ENCODE assay signal across 26 mouse cellular contexts in the genomic region with DNA sequence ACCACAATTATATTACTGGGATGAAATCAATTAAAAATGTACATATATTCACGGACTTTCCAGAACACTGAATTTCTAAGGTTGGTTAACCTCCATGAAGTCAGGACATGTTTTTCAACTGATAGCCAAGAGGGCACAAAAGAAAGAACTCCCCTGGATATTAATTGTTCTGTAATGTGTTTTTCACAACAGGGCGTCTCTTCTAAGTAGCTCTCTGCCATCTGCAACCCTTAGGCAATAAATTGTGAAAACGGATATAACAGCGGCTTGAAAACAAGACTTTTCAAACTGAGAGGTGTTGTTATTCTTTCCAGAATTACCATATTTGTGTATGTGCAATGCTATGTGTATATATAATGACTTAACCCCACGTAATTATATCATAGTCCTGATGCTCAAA.
DNase-seq lines count a peak whose midpoint lies in the region; ATAC-seq and TF ChIP-seq lines count a peak whose summit lies in the region.
"Had no signal": no experiment of that assay in that cellular context is flagged by ENCODE, and none has a peak within 500 bp of the region (broad histone marks: within the 10 kb centered on the region; RNA-seq: fewer than 3 reads in every experiment).

No protein-coding gene starts in this region.

- no peak overlapping the region for H3K4me3 ChIP-seq in midbrain, embryonic 14.5 days (replicated peaks; ENCODE audit: low read depth, low read length)
- no peak overlapping the region for H3K4me3 ChIP-seq in midbrain, embryonic 13.5 days (replicated peaks)
- H3K4me3 ChIP-seq in hindbrain, embryonic 12.5 days: no peak overlapping the region
- no peak overlapping the region for H3K4me3 ChIP-seq in hindbrain, postnatal 0 days (ENCODE audit: low read length)
- H3K4me3 ChIP-seq: forebrain, embryonic 15.5 days; heart, embryonic 10.5 days; heart, embryonic 15.5 days; limb, embryonic 13.5 days; lung, embryonic 15.5 days; midbrain, embryonic 15.5 days had no signal

- peak; percentile 29 for DNase-seq in midbrain, embryonic 14.5 days
- peak; percentile 20 for DNase-seq in brain, adult 2 months (ENCODE audit: low read depth, low spot score)
- peak; percentile 34 for DNase-seq in hindbrain, postnatal 0 days (ENCODE audit: low spot score)
- no peak for DNase-seq in urinary bladder, adult 18-20 months (ENCODE audit: low spot score in 2 of 2)
- DNase-seq in left cerebral cortex, postnatal 25 days (ENCODE audit: low spot score in 2 of 2): no peak
- DNase-seq: adrenal gland, adult 8-10 months; B cell, adult 2 months; cerebellum, adult 18-20 months; cerebellum, postnatal 36 days; gastrocnemius, postnatal 25 days; heart, adult 11 months; heart, postnatal 36 days; kidney, adult 11 months; kidney, postnatal 25 days; right cerebral cortex, postnatal 25 days; thymus, postnatal 14 days had no signal

- H3K4me1 ChIP-seq in midbrain, embryonic 14.5 days (ENCODE audit: control insufficient read depth, insufficient read depth, low read length): no peaks in the 10 kb centered on the region
- no peaks in the 10 kb centered on the region for H3K4me1 ChIP-seq in midbrain, embryonic 13.5 days (replicated peaks)
- H3K4me1 ChIP-seq in hindbrain, embryonic 12.5 days: no peaks in the 10 kb centered on the region
- H3K4me1 ChIP-seq in hindbrain, postnatal 0 days (ENCODE audit: insufficient read depth, low read length): no peaks in the 10 kb centered on the region
- H3K4me1 ChIP-seq: forebrain, embryonic 15.5 days; heart, embryonic 10.5 days; heart, embryonic 15.5 days; limb, embryonic 13.5 days; lung, embryonic 15.5 days; midbrain, embryonic 15.5 days had no signal

- H3K27me3 ChIP-seq in midbrain, embryonic 14.5 days (ENCODE audit: control insufficient read depth, insufficient read depth, low read length): no peaks in the 10 kb centered on the region
- no peaks in the 10 kb centered on the region for H3K27me3 ChIP-seq in midbrain, embryonic 13.5 days
- H3K27me3 ChIP-seq in hindbrain, embryonic 12.5 days: no peaks in the 10 kb centered on the region
- H3K27me3 ChIP-seq in hindbrain, postnatal 0 days (ENCODE audit: insufficient read depth, low read length): no peaks in the 10 kb centered on the region
- H3K27me3 ChIP-seq: forebrain, embryonic 15.5 days; heart, embryonic 15.5 days; limb, embryonic 13.5 days; lung, embryonic 15.5 days; midbrain, embryonic 15.5 days had no signal

- intact Hi-C loops in left cerebral cortex, postnatal 25 days (cut with DNase I): no loop called here

- TF ChIP-seq CTCF in hindbrain, postnatal 0 days (IDR thresholded peaks at IDR 0.05; ENCODE audit: low read depth): no peak

- H3K4me2 ChIP-seq in midbrain, embryonic 14.5 days (ENCODE audit: low read length): no peak overlapping the region
- no peak overlapping the region for H3K4me2 ChIP-seq in midbrain, embryonic 13.5 days (replicated peaks)
- no peak overlapping the region for H3K4me2 ChIP-seq in hindbrain, embryonic 12.5 days (replicated peaks)
- H3K4me2 ChIP-seq in hindbrain, postnatal 0 days (ENCODE audit: low read depth, low read length): no peak overlapping the region
- H3K4me2 ChIP-seq: forebrain, embryonic 15.5 days; heart, embryonic 15.5 days; limb, embryonic 13.5 days; liver, embryonic 11.5 days; lung, embryonic 15.5 days; midbrain, embryonic 15.5 days had no signal

- H3K36me3 ChIP-seq in midbrain, embryonic 14.5 days (ENCODE audit: control insufficient read depth, insufficient read depth, low read length): no peaks in the 10 kb centered on the region
- H3K36me3 ChIP-seq in midbrain, embryonic 13.5 days: no peaks in the 10 kb centered on the region
- H3K36me3 ChIP-seq in hindbrain, embryonic 12.5 days: no peaks in the 10 kb centered on the region
- H3K36me3 ChIP-seq in hindbrain, postnatal 0 days (ENCODE audit: insufficient read depth, low read length): no peaks in the 10 kb centered on the region
- H3K36me3 ChIP-seq: forebrain, embryonic 15.5 days; heart, embryonic 10.5 days; heart, embryonic 15.5 days; limb, embryonic 13.5 days; lung, embryonic 15.5 days; midbrain, embryonic 15.5 days had no signal

- 65% methylated on average over 5 of the region's 5 CpGs for WGBS in midbrain, embryonic 14.5 days
- WGBS in midbrain, embryonic 13.5 days: 69% methylated on average over 5 of the region's 5 CpGs
- 57% methylated on average over 5 of the region's 5 CpGs for WGBS in hindbrain, embryonic 12.5 days
- 37% methylated on average over 5 of the region's 5 CpGs for WGBS in hindbrain, postnatal 0 days

- H3K9me3 ChIP-seq in midbrain, embryonic 14.5 days (ENCODE audit: control insufficient read depth, low read length): no peaks in the 10 kb centered on the region
- H3K9me3 ChIP-seq in midbrain, embryonic 13.5 days: no peaks in the 10 kb centered on the region
- no peaks in the 10 kb centered on the region for H3K9me3 ChIP-seq in hindbrain, embryonic 12.5 days (replicated peaks)
- no peaks in the 10 kb centered on the region for H3K9me3 ChIP-seq in hindbrain, postnatal 0 days (ENCODE audit: low read length)
- H3K9me3 ChIP-seq: forebrain, embryonic 15.5 days; heart, embryonic 10.5 days; heart, embryonic 15.5 days; limb, embryonic 13.5 days; lung, embryonic 15.5 days; midbrain, embryonic 15.5 days had no signal

- no peak for ATAC-seq in midbrain, embryonic 14.5 days (ENCODE audit: low FRiP score, low TSS enrichment)
- no peak for ATAC-seq in midbrain, embryonic 13.5 days
- peak; percentile 40; the same call in 1 of the 2 replicates for ATAC-seq in hindbrain, embryonic 12.5 days (ENCODE audit: low FRiP score)
- no peak for ATAC-seq in hindbrain, postnatal 0 days
- ATAC-seq: forebrain, embryonic 15.5 days; inflammation-experienced regulatory T-cells, adult 6 months; midbrain, embryonic 15.5 days had no signal

- no peak overlapping the region for H3K9ac ChIP-seq in midbrain, embryonic 14.5 days (replicated peaks; ENCODE audit: low read length)
- no peak overlapping the region for H3K9ac ChIP-seq in midbrain, embryonic 13.5 days (replicated peaks)
- H3K9ac ChIP-seq in hindbrain, embryonic 12.5 days: no peak overlapping the region
- no peak overlapping the region for H3K9ac ChIP-seq in hindbrain, postnatal 0 days (replicated peaks; ENCODE audit: low read length)
- H3K9ac ChIP-seq: forebrain, embryonic 15.5 days; heart, embryonic 15.5 days; limb, embryonic 13.5 days; lung, embryonic 15.5 days; midbrain, embryonic 15.5 days had no signal

- no peak overlapping the region for H3K27ac ChIP-seq in midbrain, embryonic 14.5 days (replicated peaks; ENCODE audit: low read depth, low read length)
- H3K27ac ChIP-seq in midbrain, embryonic 13.5 days: no peak overlapping the region
- H3K27ac ChIP-seq in hindbrain, embryonic 12.5 days: no peak overlapping the region
- no peak overlapping the region for H3K27ac ChIP-seq in hindbrain, postnatal 0 days
- H3K27ac ChIP-seq: forebrain, embryonic 15.5 days; heart, embryonic 10.5 days; heart, embryonic 15.5 days; limb, embryonic 13.5 days; lung, embryonic 15.5 days; midbrain, embryonic 15.5 days had no signal

Comparison
In these comparisons a context has a peak if more than half of its experiments do, and no peak if none do; other contexts are left out.
1. DNase-seq: peak in midbrain, embryonic 14.5 days (single experiment), brain, adult 2 months (single experiment) and hindbrain, postnatal 0 days (single experiment); none in urinary bladder, adult 18-20 months (0 of 2) and left cerebral cortex, postnatal 25 days (0 of 2).